26 mouse cellular contexts compared by ENCODE assay signal in the genomic region with DNA sequence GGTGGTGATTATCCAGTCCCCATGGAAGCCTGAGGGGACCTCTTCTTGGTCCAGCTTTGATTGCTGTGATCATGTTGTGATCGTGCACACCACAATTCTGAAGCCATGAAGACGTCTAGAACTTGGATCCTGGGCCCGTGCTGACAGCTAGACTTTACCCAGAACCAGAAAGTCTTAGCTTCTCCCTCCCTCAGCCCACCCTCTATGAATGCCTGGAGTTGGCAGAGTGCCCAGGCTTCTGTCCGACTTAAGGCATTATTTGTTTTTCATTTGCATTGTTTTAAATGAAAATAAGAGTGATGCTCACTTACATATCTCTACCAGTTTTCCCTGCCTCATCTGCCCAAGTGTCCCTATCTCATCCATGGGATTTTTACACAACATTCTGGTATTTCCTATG.
DNase-seq lines count a peak whose midpoint lies in the region; ATAC-seq and TF ChIP-seq lines count a peak whose summit lies in the region.
"Had no signal": no experiment of that assay in that cellular context is flagged by ENCODE, and none has a peak within 500 bp of the region (broad histone marks: within the 10 kb centered on the region; RNA-seq: fewer than 3 reads in every experiment).

No protein-coding gene starts in this region.

- ATAC-seq in heart, postnatal 0 days (ENCODE audit: insufficient read depth, low read depth), result no peak
- ATAC-seq in midbrain, embryonic 14.5 days (ENCODE audit: low FRiP score, low TSS enrichment), result no peak
- ATAC-seq in midbrain, embryonic 15.5 days (replicated peaks), result no peak
- ATAC-seq: hindbrain, embryonic 16.5 days; intestine, embryonic 16.5 days; Patski had no signal

- H3K36me3 ChIP-seq in heart, postnatal 0 days (replicated peaks; ENCODE audit: control insufficient read depth, insufficient read depth, low read length), result no peaks in the 10 kb centered on the region
- no peaks in the 10 kb centered on the region for H3K36me3 ChIP-seq in heart, embryonic 10.5 days
- no peaks in the 10 kb centered on the region for H3K36me3 ChIP-seq in midbrain, embryonic 14.5 days (ENCODE audit: control insufficient read depth, insufficient read depth, low read length)
- H3K36me3 ChIP-seq in midbrain, embryonic 15.5 days (replicated peaks), result no peaks in the 10 kb centered on the region
- H3K36me3 ChIP-seq: forebrain, embryonic 10.5 days; G1E; heart, embryonic 15.5 days; midbrain, embryonic 12.5 days; neural tube, embryonic 13.5 days had no signal

- no peak overlapping the region for H3K4me3 ChIP-seq in heart, postnatal 0 days (ENCODE audit: low read depth, low read length)
- H3K4me3 ChIP-seq in heart, embryonic 10.5 days, result no peak overlapping the region
- no peak overlapping the region for H3K4me3 ChIP-seq in midbrain, embryonic 14.5 days (replicated peaks; ENCODE audit: low read depth, low read length)
- H3K4me3 ChIP-seq in midbrain, embryonic 15.5 days, result no peak overlapping the region
- H3K4me3 ChIP-seq: forebrain, embryonic 10.5 days; heart, adult 2 months; heart, embryonic 15.5 days; midbrain, embryonic 12.5 days; myocyte; neural tube, embryonic 13.5 days had no signal

- peak; percentile 30 for DNase-seq in heart, postnatal 0 days (ENCODE audit: low spot score)
- no peak for DNase-seq in heart, embryonic 10.5 days (ENCODE audit: low spot score)
- DNase-seq in left cerebral cortex, postnatal 4 days, result peak; percentile 27
- no peak for DNase-seq in left cerebral cortex, postnatal 36 days (ENCODE audit: low spot score in 2 of 2)
- DNase-seq in midbrain, embryonic 14.5 days, result peak; percentile 57
- DNase-seq in embryo, embryonic 11 days, result no peak
- DNase-seq: adrenal gland, adult 2 months; B cell, adult 2 months; cerebellum, adult 18-20 months; gastrocnemius, postnatal 36 days; heart, adult 2 months; lung, adult 18-20 months; right cerebral cortex, adult 18-20 months; right cerebral cortex, postnatal 4 days; thymus, postnatal 14 days had no signal

- H3K9ac ChIP-seq in heart, postnatal 0 days (replicated peaks; ENCODE audit: low read depth, low read length), result no peak overlapping the region
- H3K9ac ChIP-seq in midbrain, embryonic 14.5 days (replicated peaks; ENCODE audit: low read length), result no peak overlapping the region
- no peak overlapping the region for H3K9ac ChIP-seq in midbrain, embryonic 15.5 days
- H3K9ac ChIP-seq: heart, embryonic 15.5 days; midbrain, embryonic 12.5 days; neural tube, embryonic 13.5 days had no signal

- no peak for TF ChIP-seq CTCF in heart, postnatal 0 days (IDR thresholded peaks at IDR 0.05; ENCODE audit: low read depth)

- TF ChIP-seq EP300 in heart, postnatal 0 days (IDR thresholded peaks at IDR 0.05; ENCODE audit: low read depth), result no peak

- intact Hi-C loops in left cerebral cortex, postnatal 4 days (cut with DNase I), result no loop called here
- intact Hi-C loops in left cerebral cortex, postnatal 36 days (cut with DNase I), result no loop called here

- peaks cover 11% of the 10 kb centered on the region for H3K4me1 ChIP-seq in heart, postnatal 0 days (ENCODE audit: control insufficient read depth, insufficient read depth)
- H3K4me1 ChIP-seq in heart, embryonic 10.5 days, result peaks cover 14% of the 10 kb centered on the region
- 0 out of 2 replicates have a peak, but pooled peaks cover 5% of the 10 kb centered on the region for H3K4me1 ChIP-seq in midbrain, embryonic 14.5 days (ENCODE audit: control insufficient read depth, insufficient read depth, low read length)
- H3K4me1 ChIP-seq in midbrain, embryonic 15.5 days, result peaks cover 7% of the 10 kb centered on the region; the same call in 1 of the 2 replicates

- no peak overlapping the region for H3K4me2 ChIP-seq in heart, postnatal 0 days (ENCODE audit: low read depth, low read length)
- H3K4me2 ChIP-seq in midbrain, embryonic 14.5 days (ENCODE audit: low read length), result no peak overlapping the region
- no peak overlapping the region for H3K4me2 ChIP-seq in midbrain, embryonic 15.5 days
- H3K4me2 ChIP-seq: heart, embryonic 15.5 days; liver, embryonic 11.5 days; midbrain, embryonic 12.5 days; neural tube, embryonic 13.5 days had no signal

- H3K27me3 ChIP-seq in heart, postnatal 0 days (ENCODE audit: control insufficient read depth, insufficient read depth, low read length), result no peaks in the 10 kb centered on the region
- no peaks in the 10 kb centered on the region for H3K27me3 ChIP-seq in heart, embryonic 10.5 days (ENCODE audit: insufficient read depth, poor library complexity, severe bottlenecking)
- H3K27me3 ChIP-seq in midbrain, embryonic 14.5 days (ENCODE audit: control insufficient read depth, insufficient read depth, low read length), result no peaks in the 10 kb centered on the region
- no peaks in the 10 kb centered on the region for H3K27me3 ChIP-seq in midbrain, embryonic 15.5 days (replicated peaks)
- H3K27me3 ChIP-seq: heart, embryonic 15.5 days; midbrain, embryonic 12.5 days; neural tube, embryonic 13.5 days had no signal

- H3K9me3 ChIP-seq in heart, postnatal 0 days (replicated peaks; ENCODE audit: control insufficient read depth, low read length), result no peaks in the 10 kb centered on the region
- H3K9me3 ChIP-seq in heart, embryonic 10.5 days, result no peaks in the 10 kb centered on the region
- H3K9me3 ChIP-seq in midbrain, embryonic 14.5 days (ENCODE audit: control insufficient read depth, low read length), result no peaks in the 10 kb centered on the region
- H3K9me3 ChIP-seq in midbrain, embryonic 15.5 days, result no peaks in the 10 kb centered on the region
- H3K9me3 ChIP-seq: forebrain, embryonic 10.5 days; heart, embryonic 15.5 days; midbrain, embryonic 12.5 days had no signal

- H3K27ac ChIP-seq in heart, postnatal 0 days (ENCODE audit: low read depth), result no peak overlapping the region
- no peak overlapping the region for H3K27ac ChIP-seq in heart, embryonic 10.5 days
- H3K27ac ChIP-seq in midbrain, embryonic 14.5 days (replicated peaks; ENCODE audit: low read depth, low read length), result no peak overlapping the region
- H3K27ac ChIP-seq in midbrain, embryonic 15.5 days, result no peak overlapping the region
- H3K27ac ChIP-seq: forebrain, embryonic 10.5 days; heart, adult 2 months; heart, embryonic 15.5 days; midbrain, embryonic 12.5 days; neural tube, embryonic 13.5 days had no signal

- WGBS in heart, postnatal 0 days, result 16% methylated on average over 4 of the region's 4 CpGs
- 57% methylated on average over 4 of the region's 4 CpGs for WGBS in heart, embryonic 10.5 days
- WGBS in midbrain, embryonic 14.5 days, result 47% methylated on average over 4 of the region's 4 CpGs
- WGBS in midbrain, embryonic 15.5 days, result 37% methylated on average over 4 of the region's 4 CpGs

Comparison
In these comparisons a context has a peak if more than half of its experiments do, and no peak if none do; other contexts are left out.
1. DNase-seq: peak in heart, postnatal 0 days (single experiment), left cerebral cortex, postnatal 4 days (single experiment) and midbrain, embryonic 14.5 days (single experiment); none in heart, embryonic 10.5 days (single experiment), left cerebral cortex, postnatal 36 days (0 of 2) and embryo, embryonic 11 days (single experiment).